Mouse (Mus musculus) kidney, adult 18-20 months (tissue): ENCODE results near the gene Dst.
"Not testable (repeated sequence)": the region's sequence is repeated elsewhere in the genome, so short reads cannot be mapped to it uniquely, and the experiment has no call there.

Source experiments
- DNase-seq: peaks from one replicate; pipeline ENCODE4 v3.0.0; 2021

The Dst gene

GRCm38 (mm10) chr1:34308841-34309240, 400.8 kb downstream of the Dst start:
- DNase-seq, result not testable (repeated sequence)

DNA sequence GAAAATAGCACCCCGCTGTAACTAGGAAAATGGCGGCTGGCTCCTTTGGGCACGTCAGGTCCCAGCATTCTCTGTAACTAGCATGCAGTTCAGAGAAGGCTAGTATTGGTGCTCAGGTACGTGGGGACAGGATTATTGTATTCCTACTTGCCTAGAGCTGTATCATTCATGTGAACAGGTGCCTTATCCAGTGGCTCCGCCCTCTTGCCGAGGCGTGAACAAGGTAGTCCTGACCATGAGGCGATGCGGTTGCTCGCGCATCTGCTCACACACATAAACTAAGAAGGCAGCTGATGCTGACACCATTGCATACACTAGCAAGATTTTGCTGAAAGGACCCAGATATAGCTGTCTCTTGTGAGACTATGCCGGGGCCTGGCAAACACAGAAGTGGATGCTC, 401.4 kb downstream of the Dst start:
- no peak for DNase-seq

DNA sequence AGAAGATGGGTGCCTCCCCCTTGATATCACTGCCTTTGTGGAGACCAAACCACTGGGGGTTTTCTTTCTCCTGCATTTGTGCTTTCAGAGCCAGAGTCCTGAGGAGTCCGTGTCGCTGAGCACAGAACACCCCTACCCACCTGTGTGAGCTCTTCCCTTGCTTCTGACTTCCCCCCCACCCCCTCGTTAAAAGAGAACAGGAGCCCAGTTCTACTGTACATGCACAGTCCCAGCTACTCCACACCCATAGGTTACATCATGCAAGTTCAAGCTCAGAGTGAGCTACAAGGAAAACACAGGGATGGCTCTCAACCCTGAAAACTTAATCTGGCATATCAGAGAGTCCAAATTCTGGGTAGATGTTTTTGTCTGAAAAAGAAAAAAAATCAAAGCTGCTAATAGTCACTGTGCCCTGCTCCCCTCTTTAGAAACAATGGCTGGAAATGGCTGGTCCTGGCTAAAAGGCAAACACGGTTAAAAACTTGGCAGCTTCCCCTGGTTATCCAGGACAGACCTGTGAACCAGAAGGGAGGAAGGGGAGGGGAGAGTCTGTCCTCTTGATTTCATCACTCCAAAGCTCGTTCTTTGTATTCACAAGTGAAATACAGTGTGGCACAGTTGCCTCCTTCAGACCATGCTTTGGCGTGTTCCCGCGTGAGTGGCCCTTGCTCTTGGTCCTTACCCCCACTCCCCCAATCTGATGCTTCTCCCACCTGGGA, 402.7 kb downstream of the Dst start:
- no peak for DNase-seq

DNA sequence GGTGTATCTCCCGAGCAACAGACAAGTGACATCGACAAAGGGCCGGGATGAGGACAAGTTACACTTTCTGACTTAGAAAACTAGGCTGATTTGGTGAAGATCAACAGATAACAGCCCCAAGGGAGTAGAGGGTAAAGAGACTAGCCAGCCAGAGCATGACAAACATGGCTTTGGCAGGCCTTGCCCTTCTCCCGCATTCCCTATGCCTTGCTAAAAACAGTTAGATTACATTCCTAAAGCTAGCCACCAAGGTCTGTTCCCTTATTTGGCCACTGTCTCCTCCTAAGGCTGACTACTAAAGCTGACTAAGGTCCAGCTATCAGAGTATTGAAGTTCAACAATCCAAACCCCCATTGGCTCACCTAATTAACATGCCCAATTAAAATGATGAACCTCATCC, 404.8 kb downstream of the Dst start:
- DNase-seq, result no peak

DNA sequence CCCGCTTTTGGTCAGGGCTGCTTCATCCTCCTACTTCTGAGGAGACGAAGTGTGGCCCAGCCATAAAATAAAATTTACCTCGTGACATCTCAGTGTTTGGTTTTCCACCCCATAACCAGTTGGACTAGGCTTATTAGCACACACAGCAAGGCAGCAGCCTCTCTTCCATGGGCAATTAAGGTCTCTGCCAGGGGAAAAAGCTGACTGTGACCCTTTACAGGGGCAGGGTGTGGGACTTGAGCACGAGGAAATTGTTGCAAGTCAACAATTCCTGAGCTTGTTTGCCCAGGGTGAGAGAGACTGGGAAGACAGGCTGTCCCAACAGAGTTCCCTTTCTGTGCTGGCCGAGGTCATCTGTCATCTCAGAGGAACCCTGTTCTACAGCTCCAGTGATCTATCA, 407.4 kb downstream of the Dst start:
- no peak for DNase-seq

GRCm38 (mm10) chr1:34324255-34324654, 416.2 kb downstream of the Dst start:
- no peak for DNase-seq

- DNase-seq, result no peak
Measured at GRCm38 (mm10) chr1:34328606-34329005, 420.6 kb downstream of the Dst start.

- no peak for DNase-seq
Measured at GRCm38 (mm10) chr1:34331767-34332166, 423.7 kb downstream of the Dst start.
